Mouse (Mus musculus) CH12.LX (cell line): ENCODE measurements at regions not wholly inside any gene's neighbourhood (a gene's known extent, or its start where the extent isn't known, plus 50 kb on each side); places are given as distances from the start of the nearest gene placed in this dataset.

ENCODE experiments used
- DNase-seq: peaks from one replicate; pipeline ENCODE4 v3.0.0-alpha.2; 2013; ENCODE audit errors: extremely low read depth
- H3K27ac ChIP-seq: 2 replicates; pipeline ENCODE4 v1.5.1; 2012; ENCODE audit warnings: low read depth, mild to moderate bottlenecking, control low read depth, moderate library complexity; ENCODE audit not compliant: insufficient read depth
- H3K27me3 ChIP-seq: replicated peaks from 2 replicates; pipeline ENCODE3; 2012; ENCODE audit warnings: inconsistent platforms
- H3K36me3 ChIP-seq, 2 experiments: replicated peaks in 1 of 2; 2 replicates each; pipeline versions ENCODE3 to v1.6.1; 2012; ENCODE audit warnings: inconsistent platforms in 1 of 2, low read length in 1 of 2, mild to moderate bottlenecking in 1 of 2, mixed read lengths in 1 of 2, moderate library complexity in 1 of 2; ENCODE audit not compliant: control insufficient read depth in 1 of 2, insufficient read depth in 1 of 2
- H3K4me1 ChIP-seq, 2 experiments: 2 replicates each; pipeline ENCODE4 v1.6.1; 2012; ENCODE audit warnings: inconsistent platforms in 1 of 2, moderate library complexity in 1 of 2; ENCODE audit not compliant: insufficient read depth in 2 of 2, control insufficient read depth in 1 of 2
- H3K4me2 ChIP-seq: 2 replicates; pipeline ENCODE4 v1.6.1; 2012; ENCODE audit warnings: low read depth, mild to moderate bottlenecking, control low read depth; ENCODE audit not compliant: poor library complexity, insufficient read depth, severe bottlenecking
- H3K4me3 ChIP-seq, 3 experiments: fragments of 150-350 bp in 1 of 3; sonication (generic) in 1 of 3; replicated peaks in 1 of 3; 2 replicates each; pipeline versions ENCODE3 to v1.5.1; 2011 to 2012; ENCODE audit warnings: low read depth in 2 of 3, low read length in 2 of 3, mild to moderate bottlenecking in 2 of 3, moderate library complexity in 2 of 3, control low read depth in 1 of 3, improper control_type of control experiment in 1 of 3, inconsistent platforms in 1 of 3, mixed read lengths in 1 of 3; ENCODE audit not compliant: poor library complexity in 1 of 3
- H3K79me2 ChIP-seq: replicated peaks from 2 replicates; pipeline ENCODE4 v1.6.1; 2012; ENCODE audit warnings: mild to moderate bottlenecking, moderate library complexity; ENCODE audit not compliant: control insufficient read depth, poor library complexity, insufficient read depth, severe bottlenecking; ENCODE audit errors: extremely low read depth
- H3K9ac ChIP-seq: 2 replicates; pipeline ENCODE4 v1.6.1; 2012; ENCODE audit warnings: low read depth, mild to moderate bottlenecking, control low read depth, moderate library complexity; ENCODE audit not compliant: insufficient read depth
- H3K9me3 ChIP-seq: replicated peaks from 2 replicates; pipeline ENCODE3; 2012; ENCODE audit warnings: low read length, inconsistent platforms, mixed read lengths
- CHD1 ChIP-seq: IDR thresholded peaks from 2 replicates; pipeline ENCODE4 v1.6.1; 2012; ENCODE audit warnings: low read depth, low read length, improper control_type of control experiment, inconsistent platforms
- E2F4 ChIP-seq: IDR thresholded peaks from 2 replicates; pipeline ENCODE4 v1.6.1; 2011; ENCODE audit warnings: low read depth, low read length, improper control_type of control experiment; ENCODE audit not compliant: insufficient replicate concordance
- ELF1 ChIP-seq: IDR thresholded peaks from 2 replicates; pipeline ENCODE4 v1.6.1; 2014; ENCODE audit warnings: low read depth, mild to moderate bottlenecking, inconsistent platforms, low read length, improper control_type of control experiment
- ETS1 ChIP-seq: conservative IDR thresholded peaks from 2 replicates; pipeline ENCODE4 v1.6.1; 2012; ENCODE audit warnings: low read depth, mild to moderate bottlenecking, inconsistent platforms, low read length, improper control_type of control experiment, moderate library complexity
- GABPA ChIP-seq: IDR thresholded peaks from 2 replicates; pipeline ENCODE4 v1.6.1; 2012; ENCODE audit warnings: low read depth, low read length, improper control_type of control experiment, inconsistent platforms; ENCODE audit not compliant: insufficient replicate concordance
- HCFC1 ChIP-seq: IDR thresholded peaks from 2 replicates; pipeline ENCODE4 v1.6.1; 2012; ENCODE audit warnings: low read depth, mild to moderate bottlenecking, inconsistent platforms, low read length, improper control_type of control experiment
- JUN ChIP-seq: IDR thresholded peaks from 2 replicates; pipeline ENCODE4 v1.6.1; 2011; ENCODE audit warnings: low read depth, mild to moderate bottlenecking, low read length, improper control_type of control experiment, moderate library complexity; ENCODE audit not compliant: insufficient read depth
- KAT2A ChIP-seq: IDR thresholded peaks from 2 replicates; pipeline ENCODE4 v1.6.1; 2012; ENCODE audit warnings: low read length, improper control_type of control experiment, inconsistent platforms; ENCODE audit not compliant: insufficient replicate concordance
- MAFK ChIP-seq: IDR thresholded peaks from 2 replicates; pipeline ENCODE4 v1.6.1; 2011; ENCODE audit warnings: low read length, improper control_type of control experiment; ENCODE audit not compliant: insufficient replicate concordance
- MAX ChIP-seq: IDR thresholded peaks from 2 replicates; pipeline ENCODE4 v1.6.1; 2011; ENCODE audit warnings: low read length, improper control_type of control experiment
- NRF1 ChIP-seq: IDR thresholded peaks from 2 replicates; pipeline ENCODE4 v1.6.1; 2014; ENCODE audit warnings: low read depth, mild to moderate bottlenecking, inconsistent platforms, low read length, improper control_type of control experiment, moderate library complexity
- PAX5 ChIP-seq: IDR thresholded peaks from 2 replicates; pipeline ENCODE4 v1.6.1; 2012; ENCODE audit warnings: low read length, inconsistent platforms, mixed read lengths
- POLR2AphosphoS2 ChIP-seq: IDR thresholded peaks from 2 replicates; pipeline ENCODE4 v1.6.1; 2011; ENCODE audit warnings: low read depth, low read length, improper control_type of control experiment
- RCOR1 ChIP-seq: conservative IDR thresholded peaks from 2 replicates; pipeline ENCODE4 v1.6.1; 2012; ENCODE audit warnings: low read depth, mild to moderate bottlenecking, inconsistent platforms, low read length, improper control_type of control experiment
- SMC3 ChIP-seq: IDR thresholded peaks from 2 replicates; pipeline ENCODE4 v1.6.1; 2011; ENCODE audit warnings: low read depth, low read length, improper control_type of control experiment
- UBTF ChIP-seq: IDR thresholded peaks from 2 replicates; pipeline ENCODE4 v1.6.1; 2012; ENCODE audit warnings: low read depth, mild to moderate bottlenecking, inconsistent platforms, low read length, improper control_type of control experiment, moderate library complexity
- USF1 ChIP-seq: IDR thresholded peaks from 2 replicates; pipeline ENCODE4 v1.6.1; 2014; ENCODE audit warnings: low read depth, mild to moderate bottlenecking, inconsistent platforms, low read length, improper control_type of control experiment
- ZKSCAN1 ChIP-seq: IDR thresholded peaks from 2 replicates; pipeline ENCODE4 v1.6.1; 2012; ENCODE audit warnings: low read depth, inconsistent platforms, low read length, improper control_type of control experiment, borderline replicate concordance
- ZMIZ1 ChIP-seq: IDR thresholded peaks from 2 replicates; pipeline ENCODE4 v1.6.1; 2012; ENCODE audit warnings: low read depth, mild to moderate bottlenecking, inconsistent platforms, low read length, improper control_type of control experiment
- ZNF384 ChIP-seq: IDR thresholded peaks from 2 replicates; pipeline ENCODE4 v1.6.1; 2012; ENCODE audit warnings: low read depth, low read length, improper control_type of control experiment, inconsistent platforms
- dilution Hi-C: fragments of 300-500 bp; cut with MboI; formaldehyde crosslinking; loops from 2 replicates; pipeline ENCODE4 v1.14.3; 2020; ENCODE audit warnings: low sequenced_read_pairs; ENCODE audit not compliant: extremely low pct_unique_long_range_greater_than_20kb, extremely low pct_ligation_motif_present
- in situ Hi-C: fragments of 300-500 bp; cut with MboI; formaldehyde crosslinking; loops from 3 replicates; pipeline ENCODE4 v1.14.3; 2019; ENCODE audit warnings: low sequenced_read_pairs, low pct_ligation_motif_present, low pct_unique_long_range_greater_than_20kb, mixed read lengths

- H3K79me2 ChIP-seq = no peaks in the 10 kb centered on the region
- peaks cover 19% of the 10 kb centered on the region for H3K9me3 ChIP-seq
- dilution Hi-C loops = no loop called here
- no peak for DNase-seq
- in situ Hi-C loops = no loop called here
- no peak overlapping the region for H3K27ac ChIP-seq
- H3K27me3 ChIP-seq = no peaks in the 10 kb centered on the region
- H3K36me3 ChIP-seq = no peaks in the 10 kb centered on the region
- peaks cover 0 to 3% of the 10 kb centered on the region in 2 experiments; a peak in 1 of 4 replicates for H3K4me1 ChIP-seq
- no peak overlapping the region for H3K9ac ChIP-seq
- H3K4me3 ChIP-seq = no peak overlapping the region
- TF ChIP-seq E2F4 (no peak), CHD1 (no peak)
- H3K4me2 ChIP-seq = no peak overlapping the region
These were observed 139.4 kb downstream of the Ddx11 start for GRCm38 (mm10) chr17:66262681-66263240.

DNA sequence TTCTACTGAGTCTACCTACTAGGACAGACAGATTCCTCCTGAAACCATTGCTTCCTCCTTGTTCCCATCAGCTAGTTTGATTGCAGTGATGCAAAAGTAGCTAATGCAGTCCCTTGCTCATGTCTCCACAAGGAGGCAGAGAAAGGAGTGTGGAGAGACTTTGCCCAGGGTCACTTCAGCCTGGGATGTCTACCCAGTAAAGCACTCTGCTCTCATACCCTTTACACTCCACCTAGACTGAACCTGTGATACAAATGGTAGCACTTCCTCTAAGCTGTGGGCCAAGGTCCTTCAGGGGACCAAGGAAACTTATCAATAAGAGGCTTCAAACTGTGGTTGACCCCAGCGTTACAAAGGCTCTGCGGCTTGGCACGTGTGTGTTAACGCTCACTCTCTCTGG, 140.1 kb downstream of the Ddx11 start:
- no peaks in the 10 kb centered on the region for H3K36me3 ChIP-seq

DNA sequence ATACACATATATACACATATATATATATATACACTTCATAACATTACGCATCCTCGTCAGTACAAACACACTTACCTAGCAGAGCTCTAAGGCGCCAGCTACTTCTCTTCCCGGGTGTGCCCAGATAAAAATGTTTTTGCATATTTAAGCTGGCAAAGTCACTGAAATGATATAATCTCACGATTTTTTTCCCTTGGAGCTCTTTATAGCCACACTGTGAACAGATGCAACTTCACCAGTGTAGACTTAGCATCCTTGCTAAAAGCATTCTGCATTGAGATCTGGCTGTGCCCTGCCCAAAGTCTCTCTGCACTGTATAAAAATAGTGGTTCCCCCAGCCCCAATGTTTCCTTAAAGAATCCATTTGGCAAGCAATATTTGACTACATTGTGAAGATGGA, 143.5 kb downstream of the Ddx11 start:
- in situ Hi-C loops = no loop called here
- no peak overlapping the region for H3K4me2 ChIP-seq
- H3K9ac ChIP-seq = no peak overlapping the region
- H3K27me3 ChIP-seq = no peaks in the 10 kb centered on the region
- TF ChIP-seq SMC3 (no peak), ZKSCAN1 (no peak), UBTF (no peak), HCFC1 (no peak), ETS1 (no peak), POLR2AphosphoS2 (no peak), PAX5 (no peak), JUN (no peak), ZNF384 (no peak), NRF1 (no peak), USF1 (no peak), MAX (no peak), MAFK (no peak), RCOR1 (no peak), ELF1 (no peak), KAT2A (no peak), E2F4 (no peak), GABPA (no peak), ZMIZ1 (no peak)
- TF ChIP-seq, all 38 proteins: peak for 0
- dilution Hi-C loops = no loop called here
- Histone ChIP-seq H3K4me3 (no peak overlapping the region), H3K36me3 (no peaks in the 10 kb centered on the region), H3K27ac (no peak overlapping the region), H3K9me3 (peaks cover 24% of the 10 kb centered on the region), H3K79me2 (no peaks in the 10 kb centered on the region), H3K4me1 (no peaks in the 10 kb centered on the region)
- DNase-seq = no peak

More for the DNA sequence above, 140.1 kb downstream of the Ddx11 start:
- Histone ChIP-seq H3K27me3 (no peaks in the 10 kb centered on the region), H3K79me2 (no peaks in the 10 kb centered on the region), H3K4me2 (no peak overlapping the region), H3K4me3 (no peak overlapping the region), H3K9ac (no peak overlapping the region), H3K27ac (no peak overlapping the region), H3K9me3 (peaks cover 20% of the 10 kb centered on the region), H3K4me1 (peaks cover 0 to 3% of the 10 kb centered on the region in 2 experiments; a peak in 1 of 4 replicates)
- in situ Hi-C loops (no loop called here), dilution Hi-C loops (no loop called here)
- no peak for TF ChIP-seq HCFC1
- DNase-seq = no peak
